Mouse (Mus musculus) forebrain, embryonic 16.5 days (tissue): Measurements from ENCODE around the gene Rasip1. TPM values are rescaled to one million over a fixed set of nuclear protein-coding genes. Genes with fewer than 3 reads are reported as not detected.

Experiments used
- ATAC-seq: fragments of 200-750 bp; cut with Nextera tagmentation; 2 replicates; pipeline ENCODE4 v1.8.0; 2017; ENCODE audit warnings: mild to moderate bottlenecking, moderate library complexity
- H3K27ac ChIP-seq: fragments of 300-500 bp; sonication (generic); 2 replicates; pipeline ENCODE4 v1.5.1; 2014; ENCODE audit warnings: low read length, control low read depth
- H3K27me3 ChIP-seq: fragments of 300-500 bp; sonication (generic); replicated peaks from 2 replicates; pipeline ENCODE4 v1.6.1; 2014; ENCODE audit warnings: low read length; ENCODE audit not compliant: control insufficient read depth, insufficient read depth
- H3K36me3 ChIP-seq: fragments of 300-500 bp; sonication (generic); 2 replicates; pipeline ENCODE4 v1.6.1; 2014; ENCODE audit not compliant: control insufficient read depth, insufficient read depth
- H3K4me1 ChIP-seq: fragments of 300-500 bp; sonication (generic); replicated peaks from 2 replicates; pipeline ENCODE4 v1.6.1; 2014; ENCODE audit warnings: low read length; ENCODE audit not compliant: control insufficient read depth, insufficient read depth
- H3K4me2 ChIP-seq: fragments of 300-500 bp; sonication (generic); 2 replicates; pipeline ENCODE4 v1.6.1; 2014; ENCODE audit warnings: mild to moderate bottlenecking, low read length, control low read depth
- H3K4me3 ChIP-seq: fragments of 300-500 bp; sonication (generic); replicated peaks from 2 replicates; pipeline ENCODE4 v1.5.1; 2014; ENCODE audit warnings: mild to moderate bottlenecking, low read length, control low read depth
- H3K9ac ChIP-seq: fragments of 300-500 bp; sonication (generic); replicated peaks from 2 replicates; pipeline ENCODE4 v1.6.1; 2014; ENCODE audit warnings: low read depth, low read length, control low read depth
- H3K9me3 ChIP-seq: fragments of 300-500 bp; sonication (generic); 2 replicates; pipeline ENCODE4 v1.6.1; 2016; ENCODE audit warnings: low read length; ENCODE audit not compliant: control insufficient read depth
- WGBS: fragments of 180-500 bp; shearing (Covaris S2); extraction: QIAGEN DNeasy Blood & Tissue Kit; methylation state at CpG from one replicate; pipeline ENCODE4 v1.1.7; 2014; 5-methylcytosine and 5-hydroxymethylcytosine counted together
- polyA plus RNA-seq: library from polyadenylated mRNA; unstranded; fragments of >200 nt; fragmentation: Nextera tagmentation; extraction: Ambion mirVana; gene quantifications from 2 replicates; pipeline ENCODE4 v1.2.1, GENCODE M21; 2015

Gene Rasip1
- polyA plus RNA-seq, 1 experiment from 2014 or later, result 15.1 TPM

DNA sequence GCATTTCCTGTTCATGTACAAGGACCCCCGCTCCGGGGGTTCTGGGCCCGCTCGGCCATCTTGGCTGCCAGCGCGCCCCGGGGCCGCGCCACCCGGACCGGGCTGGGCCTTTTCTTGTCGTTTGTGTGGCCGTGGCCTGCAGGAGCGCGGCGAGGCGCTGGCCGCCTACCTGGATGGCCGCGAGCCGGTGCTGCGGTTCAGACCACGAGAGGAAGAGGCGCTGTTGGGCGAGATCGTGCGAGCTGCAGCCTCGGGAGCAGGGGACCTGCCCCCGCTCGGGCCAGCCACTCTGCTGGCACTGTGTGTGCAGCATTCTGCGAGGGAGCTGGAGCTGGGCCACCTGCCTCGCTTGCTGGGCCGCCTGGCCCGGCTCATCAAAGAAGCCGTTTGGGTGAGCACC, 5.2 kb downstream of the Rasip1 start:
- H3K36me3 ChIP-seq, result no peaks in the 10 kb centered on the region; the same call in 1 of the 2 replicates
- WGBS, result 9% methylated on average over 35 of the region's 35 CpGs
- no peak for ATAC-seq
- peaks cover 14% of the 10 kb centered on the region for H3K4me1 ChIP-seq
- peak overlapping the region; percentile 49 for H3K9ac ChIP-seq
- no peak overlapping the region for H3K27ac ChIP-seq
- peak overlapping the region; percentile 43 for H3K4me2 ChIP-seq
- H3K4me3 ChIP-seq, result peak overlapping the region; percentile 3; the same call in 1 of the 2 replicates
- H3K27me3 ChIP-seq, result no peaks in the 10 kb centered on the region; the same call in 1 of the 2 replicates
- no peaks in the 10 kb centered on the region for H3K9me3 ChIP-seq

DNA sequence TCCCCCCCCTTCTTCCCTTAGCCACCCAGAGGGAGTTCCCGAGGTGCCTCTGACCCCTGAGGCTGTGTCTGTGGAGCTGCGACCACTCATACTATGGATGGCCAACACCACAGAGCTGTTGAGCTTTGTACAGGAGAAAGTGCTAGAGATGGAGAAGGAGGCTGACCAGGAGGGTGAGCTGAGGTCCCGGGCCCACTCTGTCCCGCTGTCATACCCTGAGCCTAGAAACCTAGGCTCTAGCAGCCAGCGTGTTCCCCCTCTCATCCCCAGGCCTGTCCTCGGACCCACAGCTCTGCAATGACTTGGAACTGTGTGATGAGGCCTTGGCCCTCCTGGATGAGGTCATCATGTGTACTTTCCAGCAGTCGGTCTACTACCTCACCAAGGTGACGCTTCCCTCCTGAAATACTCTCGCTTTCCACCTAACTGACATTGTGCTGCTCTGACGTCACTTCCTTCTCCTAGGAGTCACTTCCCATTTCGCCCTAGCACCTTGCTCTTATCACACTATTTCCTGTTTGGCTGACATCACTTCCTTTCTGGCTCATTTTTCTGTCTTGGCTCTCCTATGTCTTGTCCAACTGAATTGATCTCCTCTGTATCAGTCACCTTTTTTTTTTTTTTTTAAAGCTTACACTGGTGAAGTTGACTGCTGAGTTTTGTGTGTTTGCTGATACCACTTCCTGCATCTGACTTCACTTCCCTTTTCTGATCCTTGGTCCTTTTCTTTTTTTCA, 7.8 kb downstream of the Rasip1 start:
- no peak overlapping the region for H3K27ac ChIP-seq
- H3K27me3 ChIP-seq, result no peaks in the 10 kb centered on the region; the same call in 1 of the 2 replicates
- ATAC-seq, result no peak
- H3K4me1 ChIP-seq, result peaks cover 10% of the 10 kb centered on the region
- no peak overlapping the region for H3K4me2 ChIP-seq
- H3K9me3 ChIP-seq, result no peaks in the 10 kb centered on the region
- no peak overlapping the region for H3K4me3 ChIP-seq
- no peaks in the 10 kb centered on the region; the same call in 1 of the 2 replicates for H3K36me3 ChIP-seq
- 88% methylated on average over 11 of the region's 11 CpGs for WGBS
- no peak overlapping the region for H3K9ac ChIP-seq

DNA sequence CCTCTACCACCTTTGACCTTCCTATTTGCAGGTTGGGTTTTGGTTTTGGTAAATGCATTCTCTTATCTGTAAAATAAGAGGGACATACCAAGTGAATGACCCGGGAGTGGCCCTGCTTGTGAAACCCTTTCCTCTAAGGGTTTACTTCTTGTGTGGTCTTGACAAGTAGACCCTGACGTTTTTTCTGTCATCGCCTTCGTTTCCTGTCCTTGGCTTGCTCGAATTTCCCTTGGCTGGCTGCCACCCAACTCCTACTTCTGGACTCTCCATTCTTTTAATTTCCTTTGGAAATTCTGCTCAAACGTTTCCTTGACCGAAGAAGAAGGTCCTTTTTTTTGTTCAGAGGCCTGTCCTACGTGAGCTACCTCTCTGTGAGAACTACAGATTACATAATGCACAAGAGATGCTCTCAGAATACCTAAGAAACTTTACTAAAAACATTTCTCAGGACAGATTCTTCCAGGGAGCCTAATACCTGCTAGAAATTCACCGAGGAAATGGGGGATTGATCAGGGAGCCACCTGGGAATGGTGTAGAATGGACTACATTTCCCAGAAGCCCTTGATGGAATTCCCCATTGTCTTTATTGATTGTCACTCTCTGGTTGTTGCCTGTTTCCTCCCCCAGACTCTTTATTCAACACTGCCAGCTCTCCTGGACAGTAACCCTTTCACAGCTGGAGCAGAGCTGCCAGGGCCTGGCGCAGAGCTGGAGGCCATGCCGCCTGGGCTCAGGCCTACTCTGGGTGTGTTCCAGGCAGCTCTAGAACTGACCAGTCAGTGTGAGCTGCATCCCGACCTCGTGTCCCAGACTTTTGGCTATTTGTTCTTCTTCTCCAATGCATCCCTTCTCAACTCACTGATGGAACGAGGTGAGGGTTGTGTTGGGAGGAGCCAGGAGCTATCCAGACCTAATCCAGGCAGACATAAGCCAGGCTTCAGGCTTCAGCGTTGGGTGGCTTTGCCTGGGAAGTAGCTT, 8.7 kb downstream of the Rasip1 start:
- Histone ChIP-seq H3K4me1 (peaks cover 10% of the 10 kb centered on the region), H3K27me3 (no peaks in the 10 kb centered on the region; the same call in 1 of the 2 replicates), H3K9me3 (no peaks in the 10 kb centered on the region), H3K36me3 (no peaks in the 10 kb centered on the region; the same call in 1 of the 2 replicates), H3K4me2 (no peak overlapping the region), H3K27ac (no peak overlapping the region), H3K9ac (no peak overlapping the region), H3K4me3 (no peak overlapping the region)
- 81% methylated on average over 15 of the region's 15 CpGs for WGBS
- ATAC-seq, result no peak

DNA sequence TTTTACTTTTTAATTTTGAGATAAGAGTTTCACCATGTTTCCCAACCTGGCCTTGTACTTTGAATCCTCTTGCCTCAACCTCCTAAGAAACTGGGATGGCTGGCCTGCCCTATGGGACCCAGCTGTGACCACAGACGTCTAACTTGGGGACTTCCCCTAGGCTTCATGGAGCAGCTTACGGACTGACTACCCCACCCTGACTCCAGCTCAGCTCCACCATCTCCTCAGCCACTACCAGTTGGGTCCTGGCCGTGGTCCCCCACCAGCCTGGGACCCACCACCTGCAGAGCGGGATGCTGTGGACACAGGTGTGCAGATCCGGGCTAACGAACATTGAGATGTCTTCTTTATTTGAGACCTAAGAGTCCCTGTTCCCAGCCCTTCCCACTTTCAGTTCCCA, 10.4 kb downstream of the Rasip1 start:
- H3K4me3 ChIP-seq, result no peak overlapping the region
- no peak overlapping the region for H3K9ac ChIP-seq
- peaks cover 17% of the 10 kb centered on the region for H3K4me1 ChIP-seq
- no peak overlapping the region for H3K27ac ChIP-seq
- no peaks in the 10 kb centered on the region for H3K27me3 ChIP-seq
- no peaks in the 10 kb centered on the region; the same call in 1 of the 2 replicates for H3K36me3 ChIP-seq
- 96% methylated on average over 6 of the region's 6 CpGs for WGBS
- no peak for ATAC-seq
- H3K4me2 ChIP-seq, result no peak overlapping the region; the same call in 1 of the 2 replicates
- H3K9me3 ChIP-seq, result no peaks in the 10 kb centered on the region

DNA sequence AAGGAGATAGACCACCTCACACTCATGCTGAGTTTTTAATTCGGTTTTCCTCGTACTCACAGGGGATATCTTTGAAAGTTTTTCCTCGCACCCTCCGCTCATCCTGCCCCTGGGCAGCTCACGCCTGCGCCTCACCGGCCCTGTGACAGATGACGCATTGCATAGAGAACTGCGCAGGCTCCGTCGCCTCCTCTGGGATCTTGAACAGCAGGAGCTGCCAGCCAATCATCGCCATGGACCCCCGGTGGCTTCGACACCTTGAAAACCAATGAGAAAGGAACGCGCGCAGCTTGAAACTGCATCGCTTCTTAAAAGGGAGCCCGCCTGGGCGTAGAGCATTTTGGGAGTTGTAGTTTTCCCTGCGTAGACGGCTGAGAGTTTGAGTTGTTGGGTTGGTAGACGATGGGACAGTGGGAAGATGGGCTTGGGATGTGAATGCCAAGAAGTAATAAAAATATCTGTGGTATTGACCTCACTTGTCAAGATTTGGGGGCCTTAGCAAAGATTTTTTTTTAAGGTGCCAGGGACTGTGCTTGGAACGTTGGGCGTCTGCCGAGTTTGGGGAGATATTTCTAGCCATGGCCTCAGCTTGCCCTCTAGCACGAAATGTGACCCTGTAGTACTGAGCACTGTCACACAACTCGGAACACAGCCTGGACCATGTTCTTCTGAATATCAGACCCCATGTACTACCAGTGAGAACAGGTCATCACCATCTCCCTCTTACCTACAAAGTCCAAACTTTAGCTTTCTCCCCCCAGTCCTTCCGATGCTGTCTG, 11.5 kb downstream of the Rasip1 start:
- Histone ChIP-seq H3K36me3 (no peaks in the 10 kb centered on the region; the same call in 1 of the 2 replicates), H3K27me3 (no peaks in the 10 kb centered on the region), H3K4me1 (peaks cover 22% of the 10 kb centered on the region), H3K9me3 (no peaks in the 10 kb centered on the region), H3K4me3 (peak overlapping the region; percentile 34), H3K27ac (no peak overlapping the region), H3K9ac (peak overlapping the region; percentile 14; the same call in 1 of the 2 replicates), H3K4me2 (peak overlapping the region; percentile 49)
- peak; percentile 92 for ATAC-seq
- 20% methylated on average over 29 of the region's 29 CpGs for WGBS

DNA sequence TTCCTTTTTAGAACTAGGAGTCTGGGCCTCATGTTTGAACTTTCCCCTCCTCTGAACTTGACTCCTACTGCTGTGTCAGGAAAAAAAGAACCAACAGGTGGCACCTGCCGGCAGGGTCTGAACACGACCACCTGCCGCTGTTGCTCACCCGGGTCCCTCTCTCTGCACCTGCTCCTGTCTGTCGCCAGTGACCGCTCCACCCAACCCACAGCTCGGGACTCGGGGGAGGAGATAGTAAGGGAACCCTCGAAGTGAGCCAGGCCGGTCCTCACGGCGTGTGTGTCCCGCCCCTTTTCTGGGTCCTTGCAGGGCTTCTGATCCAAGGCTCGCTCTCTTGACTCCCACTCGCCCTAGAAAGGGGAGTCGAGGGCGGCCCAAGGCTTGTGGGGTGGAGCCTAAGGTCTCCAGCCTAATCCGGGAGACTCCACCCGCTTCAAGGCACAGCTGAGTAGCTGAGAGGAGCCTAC, 12.3 kb downstream of the Rasip1 start, which contains the start of gene Mamstr:
Gene Mamstr, plus strand, starts transcription at position 417 of the 467 bp plus-strand sequence.
- Histone ChIP-seq H3K4me1 (peaks cover 28% of the 10 kb centered on the region), H3K4me2 (no peak within 1 kb of the TSS), H3K9ac (no peak within 1 kb of the TSS), H3K36me3 (no peaks in the 10 kb centered on the region; the same call in 1 of the 2 replicates), H3K27me3 (no peaks in the 10 kb centered on the region), H3K27ac (no peak within 1 kb of the TSS), H3K9me3 (no peaks in the 10 kb centered on the region), H3K4me3 (no peak within 1 kb of the TSS)
- 28% methylated on average over 19 of the region's 19 CpGs for WGBS
- ATAC-seq, result no peak

DNA sequence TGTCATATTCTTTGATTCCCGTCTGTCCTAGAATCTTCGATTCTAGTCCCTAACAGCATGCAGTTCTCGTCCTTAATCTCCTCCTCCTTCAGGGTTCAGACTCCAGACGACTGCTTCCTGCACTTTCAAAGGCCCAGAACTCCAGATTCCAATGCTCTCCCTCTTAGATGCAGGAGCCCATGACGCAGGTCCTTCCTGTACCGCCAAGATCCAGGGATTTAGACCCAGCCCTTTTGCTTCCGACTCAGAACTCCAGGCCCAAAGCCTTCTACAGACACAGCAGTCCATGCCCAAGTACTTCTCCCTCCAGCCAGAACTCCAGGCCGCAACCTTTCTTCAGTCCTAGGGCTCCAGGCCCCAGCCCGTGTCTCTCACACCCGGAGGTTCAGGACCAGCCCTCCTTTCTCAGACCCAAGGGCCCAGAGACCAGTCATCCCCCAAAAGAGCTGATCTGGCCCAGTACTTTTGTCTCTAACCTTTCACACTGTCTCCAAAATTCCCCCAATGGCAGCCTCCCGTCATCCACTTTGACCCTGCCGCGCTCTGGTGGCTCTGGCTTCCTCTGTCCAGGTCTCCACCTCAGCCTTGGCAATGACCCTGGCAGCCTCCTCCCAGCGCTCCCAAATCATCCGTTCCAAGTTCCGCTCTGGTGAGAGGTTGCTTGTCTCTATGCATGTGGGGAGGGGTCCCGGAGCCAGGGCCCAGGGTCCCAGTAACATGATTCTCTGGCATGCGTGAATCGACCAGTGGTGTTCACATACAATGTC, 13.1 kb downstream of the Rasip1 start:
- ATAC-seq, result no peak
- Histone ChIP-seq H3K9ac (no peak overlapping the region), H3K9me3 (no peaks in the 10 kb centered on the region), H3K27me3 (no peaks in the 10 kb centered on the region), H3K27ac (no peak overlapping the region), H3K4me2 (no peak overlapping the region), H3K36me3 (no peaks in the 10 kb centered on the region; the same call in 1 of the 2 replicates), H3K4me1 (peaks cover 29% of the 10 kb centered on the region), H3K4me3 (no peak overlapping the region)
- WGBS, result 76% methylated on average over 19 of the region's 19 CpGs

DNA sequence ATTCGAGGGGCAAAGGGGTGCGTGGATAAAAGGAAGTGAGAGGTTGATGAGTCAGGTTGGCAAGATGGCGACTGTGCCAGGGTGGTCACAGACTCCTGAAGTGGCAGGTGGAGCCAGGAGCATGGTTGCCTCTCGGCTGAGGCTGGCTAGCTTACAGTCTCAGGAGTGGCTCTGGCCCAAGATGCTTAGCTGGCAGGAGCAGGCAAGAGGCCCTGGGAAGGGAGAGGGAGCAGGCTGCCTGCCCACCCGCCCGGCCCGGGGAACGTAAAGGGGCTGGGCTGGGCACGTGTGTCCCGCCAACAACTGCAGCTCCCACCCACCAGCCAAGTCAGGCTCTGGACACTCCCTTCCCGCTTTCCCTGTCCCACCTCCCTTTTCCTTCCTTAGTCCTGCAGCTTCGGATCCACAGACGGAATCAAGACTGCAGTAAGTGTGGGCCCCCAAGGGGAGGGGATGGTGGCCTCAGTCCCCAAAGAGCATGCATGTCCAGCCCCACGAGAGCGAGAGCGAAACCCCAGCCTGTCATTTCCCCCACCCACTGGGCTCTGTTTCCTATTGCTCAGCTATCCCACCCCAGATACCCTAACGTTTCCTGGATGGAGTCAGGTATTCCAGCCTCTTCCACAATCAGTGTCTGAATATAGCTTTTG, 14.2 kb downstream of the Rasip1 start:
- Histone ChIP-seq H3K9me3 (no peaks in the 10 kb centered on the region), H3K4me2 (no peak overlapping the region), H3K4me1 (peaks cover 29% of the 10 kb centered on the region), H3K27me3 (no peaks in the 10 kb centered on the region), H3K9ac (no peak overlapping the region), H3K36me3 (no peaks in the 10 kb centered on the region), H3K4me3 (no peak overlapping the region), H3K27ac (no peak overlapping the region)
- 50% methylated on average over 16 of the region's 17 CpGs for WGBS
- ATAC-seq, result no peak
